Mouse (Mus musculus): ENCODE measurements around the gene Unc13b.

DNA sequence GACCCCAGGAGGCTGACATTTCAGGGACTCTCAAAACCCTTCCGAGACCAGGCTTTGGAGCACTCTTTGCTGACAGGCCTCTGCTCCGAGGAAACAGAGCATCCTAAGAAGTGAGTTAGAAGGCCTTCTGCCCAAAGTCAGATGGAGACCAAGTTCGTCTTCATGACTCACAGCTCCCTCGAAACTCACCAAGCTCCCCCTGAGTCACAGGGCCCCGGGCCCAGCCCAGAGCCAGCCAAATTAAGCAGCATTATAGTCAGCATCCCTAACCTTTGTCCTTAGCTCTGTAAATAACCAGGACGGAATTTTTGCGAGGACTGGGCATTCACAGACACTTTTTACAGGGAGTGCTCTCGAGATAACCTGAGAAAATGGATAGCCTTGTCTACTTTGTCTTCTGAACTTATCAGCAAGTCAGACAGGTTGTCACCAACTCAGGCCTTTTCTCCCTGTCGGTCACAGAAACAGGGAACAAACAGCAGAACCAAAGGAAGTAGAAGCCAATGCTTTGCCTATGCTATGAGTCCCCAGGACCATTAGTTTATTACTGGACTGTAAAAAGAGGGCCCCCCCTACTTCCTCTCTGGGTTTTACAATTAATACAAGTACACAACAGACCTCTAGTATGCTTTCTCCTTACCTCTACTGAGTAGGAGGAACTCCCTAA, 17.7 kb upstream of the Unc13b start:
- no peak for TF ChIP-seq CTCF (conservative IDR thresholded peaks at IDR 0.05; ENCODE audit: insufficient read depth, insufficient read length, low read depth, low read length)
- no peak for TF ChIP-seq POLR2A (IDR thresholded peaks at IDR 0.05; ENCODE audit: low read depth, low read length)
